Mouse (Mus musculus) spleen, adult 2 months (tissue): ENCODE data around the gene Ndufa4l2. TPM values are rescaled to one million over a fixed set of nuclear protein-coding genes. Genes with fewer than 3 reads are reported as not detected.

Experiments used
- DNase-seq, 2 experiments: peaks; one replicate each; pipeline versions ENCODE4 v3.0.0 to v3.0.0-alpha.2; 2012 to 2021; ENCODE audit warnings: low spot score in 2 of 2, low read depth in 1 of 2
- H3K27ac ChIP-seq: fragments of 200-500 bp; 2 replicates; pipeline ENCODE4 v1.5.1; 2012; ENCODE audit warnings: low read length, inconsistent platforms; ENCODE audit not compliant: insufficient read depth
- H3K27me3 ChIP-seq: fragments of 200-500 bp; 2 replicates; pipeline ENCODE4 v1.6.1; 2012; ENCODE audit warnings: mild to moderate bottlenecking, moderate library complexity, low read length, inconsistent platforms; ENCODE audit not compliant: control insufficient read depth, insufficient read depth
- H3K36me3 ChIP-seq: fragments of 200-500 bp; 2 replicates; pipeline ENCODE4 v1.6.1; 2012; ENCODE audit warnings: mild to moderate bottlenecking, low read length, inconsistent platforms; ENCODE audit not compliant: control insufficient read depth, insufficient read depth
- H3K4me1 ChIP-seq: fragments of 200-500 bp; 2 replicates; pipeline ENCODE4 v1.6.1; 2011; ENCODE audit warnings: inconsistent platforms; ENCODE audit not compliant: control insufficient read depth, insufficient read depth, insufficient read length
- H3K4me3 ChIP-seq: fragments of 200-500 bp; 2 replicates; pipeline ENCODE4 v1.5.1; 2011; ENCODE audit warnings: mild to moderate bottlenecking, inconsistent platforms; ENCODE audit not compliant: insufficient read depth, insufficient read length; ENCODE audit errors: extremely low read depth
- CTCF ChIP-seq: fragments of 200-500 bp; IDR thresholded peaks from 2 replicates; pipeline ENCODE4 v1.5.1; 2011; ENCODE audit warnings: mild to moderate bottlenecking, inconsistent platforms; ENCODE audit not compliant: insufficient read depth, insufficient read length, insufficient replicate concordance; ENCODE audit errors: extremely low read depth
- POLR2A ChIP-seq: fragments of 200-500 bp; IDR thresholded peaks from 2 replicates; pipeline ENCODE4 v1.6.1; 2011; ENCODE audit warnings: low read depth, low read length, inconsistent platforms
- WGBS: fragments of 180-500 bp; shearing (Covaris S2); methylation state at CpG from one replicate; pipeline ENCODE4 v1.1.7; 2018; 5-methylcytosine and 5-hydroxymethylcytosine counted together
- polyA plus RNA-seq: library from polyadenylated mRNA; depleted of rRNA; stranded (reverse); fragments of >200 nt; gene quantifications from 2 replicates; pipeline ENCODE4 v1.2.3, GENCODE M21; 2012

Ndufa4l2 gene
- polyA plus RNA-seq, 1 experiment: 6.9 TPM

GRCm38 (mm10) chr10:127480833-127481813, 33.6 kb upstream of the Ndufa4l2 start:
- TF ChIP-seq CTCF (no peak), POLR2A (no peak)
- H3K36me3 ChIP-seq: peaks cover 13% of the 10 kb centered on the region; the same call in 1 of the 2 replicates

GRCm38 (mm10) chr10:127485235-127485634, 29.5 kb upstream of the Ndufa4l2 start:
- Histone ChIP-seq H3K4me1 (no peaks in the 10 kb centered on the region; the same call in 1 of the 2 replicates), H3K36me3 (peaks cover 15% of the 10 kb centered on the region), H3K4me3 (no peak overlapping the region), H3K27me3 (no peaks in the 10 kb centered on the region), H3K27ac (no peak overlapping the region)
- 67% methylated on average over 10 of the region's 10 CpGs for WGBS
- DNase-seq: no peak
- TF ChIP-seq POLR2A (no peak), CTCF (no peak)

More at GRCm38 (mm10) chr10:127480833-127481813, 33.6 kb upstream of the Ndufa4l2 start:
- no peak for DNase-seq
- Histone ChIP-seq H3K4me1 (no peaks in the 10 kb centered on the region; the same call in 1 of the 2 replicates), H3K27me3 (no peaks in the 10 kb centered on the region), H3K27ac (peak overlapping the region; percentile 37; the same call in 1 of the 2 replicates), H3K4me3 (no peak overlapping the region)
- 38% methylated on average over 19 of the region's 19 CpGs for WGBS

GRCm38 (mm10) chr10:127488856-127489255, 25.9 kb upstream of the Ndufa4l2 start:
- H3K36me3 ChIP-seq: peaks cover 31% of the 10 kb centered on the region
- H3K4me3 ChIP-seq: no peak overlapping the region
- DNase-seq: no peak
- H3K4me1 ChIP-seq: no peaks in the 10 kb centered on the region
- H3K27me3 ChIP-seq: no peaks in the 10 kb centered on the region
- WGBS: 91% methylated on average over 7 of the region's 7 CpGs
- TF ChIP-seq CTCF (no peak), POLR2A (no peak)
- no peak overlapping the region for H3K27ac ChIP-seq

- TF ChIP-seq POLR2A: no peak
- no peak for TF ChIP-seq CTCF
- Histone ChIP-seq H3K4me3 (no peak overlapping the region), H3K4me1 (no peaks in the 10 kb centered on the region), H3K36me3 (peaks cover 37% of the 10 kb centered on the region), H3K27me3 (no peaks in the 10 kb centered on the region), H3K27ac (no peak overlapping the region)
- no peak for DNase-seq
- 92% methylated on average over 18 of the region's 18 CpGs for WGBS
These were observed 24.3 kb upstream of the Ndufa4l2 start for GRCm38 (mm10) chr10:127490160-127491127.

GRCm38 (mm10) chr10:127491128-127491512, 23.6 kb upstream of the Ndufa4l2 start:
- Histone ChIP-seq H3K4me1 (no peaks in the 10 kb centered on the region), H3K27ac (no peak overlapping the region), H3K27me3 (no peaks in the 10 kb centered on the region), H3K36me3 (peaks cover 39% of the 10 kb centered on the region), H3K4me3 (no peak overlapping the region)
- WGBS: 92% methylated on average over 8 of the region's 8 CpGs
- no peak for DNase-seq
- TF ChIP-seq CTCF (no peak), POLR2A (no peak)

- no peaks in the 10 kb centered on the region for H3K4me1 ChIP-seq
- peaks cover 44% of the 10 kb centered on the region for H3K36me3 ChIP-seq
- no peak overlapping the region for H3K4me3 ChIP-seq
- no peak for TF ChIP-seq POLR2A
- no peaks in the 10 kb centered on the region for H3K27me3 ChIP-seq
- DNase-seq: no peak
- WGBS: 91% methylated on average over 3 of the region's 3 CpGs
- H3K27ac ChIP-seq: no peak overlapping the region
These were observed 22.6 kb upstream of the Ndufa4l2 start for GRCm38 (mm10) chr10:127492118-127492517.
